Mouse (Mus musculus): ENCODE measurements around the gene Ect2. TPM values are rescaled to one million over a fixed set of nuclear protein-coding genes. Genes with fewer than 3 reads are reported as not detected.

Gene Ect2
- polyA plus RNA-seq, 1 experiment = 19.8 TPM

DNA sequence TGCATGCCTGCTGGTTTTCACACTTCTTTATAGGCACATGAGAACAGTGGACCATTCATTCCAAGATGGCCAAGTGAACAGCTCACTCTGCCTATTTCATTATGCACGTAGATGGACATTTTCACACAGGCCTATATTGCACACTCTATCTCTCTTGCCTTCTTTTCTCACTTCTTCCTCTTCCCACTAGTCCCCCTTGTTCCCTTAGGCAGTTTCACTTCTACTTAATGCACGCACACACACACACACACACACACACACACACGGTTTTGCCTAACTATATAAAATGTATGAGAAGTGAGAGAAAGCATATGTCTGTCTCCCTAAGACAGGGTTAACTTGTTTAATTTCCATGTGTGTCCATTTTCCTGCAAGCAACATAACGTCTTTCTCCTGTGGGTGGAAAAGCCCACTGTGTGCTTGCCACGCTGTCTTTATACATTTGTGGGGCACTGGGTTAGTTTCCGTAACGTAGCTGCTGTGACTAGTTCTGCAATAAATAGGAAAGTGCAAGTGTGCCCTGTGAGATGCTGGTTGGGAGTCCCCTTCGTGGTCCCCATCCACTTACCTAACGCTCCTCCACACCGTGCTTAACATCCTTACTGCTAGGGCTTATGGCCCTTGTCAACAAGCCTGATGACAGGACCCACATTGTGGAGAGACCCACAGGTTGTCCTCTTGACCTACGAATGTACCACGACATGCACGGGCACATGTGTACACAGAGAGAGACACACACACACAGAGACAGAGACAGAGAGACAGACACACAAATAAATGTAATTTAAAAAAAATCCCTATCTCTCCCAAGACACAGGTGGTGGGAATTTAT, 72.2 kb downstream of the Ect2 start:
- Histone ChIP-seq H3ac (ENCODE audit: control insufficient read depth, insufficient read length, low read depth) (no peak overlapping the region), H3K36me3 (ENCODE audit: control insufficient read depth, insufficient read depth) (peaks cover 24% of the 10 kb centered on the region), H3K27me3 (ENCODE audit: control insufficient read depth, insufficient read depth, insufficient read length) (no peaks in the 10 kb centered on the region), H3K79me3 (ENCODE audit: low read depth) (no peaks in the 10 kb centered on the region), H3K79me2 (ENCODE audit: control insufficient read depth, insufficient read depth) (no peaks in the 10 kb centered on the region), H3K4me3 (ENCODE audit: insufficient read depth, poor library complexity, severe bottlenecking) (no peak overlapping the region)
- TF ChIP-seq CTCF (IDR thresholded peaks at IDR 0.05; ENCODE audit: control insufficient read depth, insufficient read depth, insufficient read length) (no peak), FOSL1 (IDR thresholded peaks at IDR 0.05; ENCODE audit: insufficient read depth, low read length, poor library complexity, severe bottlenecking) (no peak), CEBPB (IDR thresholded peaks at IDR 0.05; ENCODE audit: low read depth) (no peak), MYOG (IDR thresholded peaks at IDR 0.05; ENCODE audit: control insufficient read depth, extremely low read depth, insufficient read length) (no peak), USF1 (IDR thresholded peaks at IDR 0.05; ENCODE audit: low read depth) (no peak), MYOD1 (IDR thresholded peaks at IDR 0.05; ENCODE audit: control insufficient read depth, insufficient read length, low read depth) (no peak), MAX (IDR thresholded peaks at IDR 0.05) (no peak)

DNA sequence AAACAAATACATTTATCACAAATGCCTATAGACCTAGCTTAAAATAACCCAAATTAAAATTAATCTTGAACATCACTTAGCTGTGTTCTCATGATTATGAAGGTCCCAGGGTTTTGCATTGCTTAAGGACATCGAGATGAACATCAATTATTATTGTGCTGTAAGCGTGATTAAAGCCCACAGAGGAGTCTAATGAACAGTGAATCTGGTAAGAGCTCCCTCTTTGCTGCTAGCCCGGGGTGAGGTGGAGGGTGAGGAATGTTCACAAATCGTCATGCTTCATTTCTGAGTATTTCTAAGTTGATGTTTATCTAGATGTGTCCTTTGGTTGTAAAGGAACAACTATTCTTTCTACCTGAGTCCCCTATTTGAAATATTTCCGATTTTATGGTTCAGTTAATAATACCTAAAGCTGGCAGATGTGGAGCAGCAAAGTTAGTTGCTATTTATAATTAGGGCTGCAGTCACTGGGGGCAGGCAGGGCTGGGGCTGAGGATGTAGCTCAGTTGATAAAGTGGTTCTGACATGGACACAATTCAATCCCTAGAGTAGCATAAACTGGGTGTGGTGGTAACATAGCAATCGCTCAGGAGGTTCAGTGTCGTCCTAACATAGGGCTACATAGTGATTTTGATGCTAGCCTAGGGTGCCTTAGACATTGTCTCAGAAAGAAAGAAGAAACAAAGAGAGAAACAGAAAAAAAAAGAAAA, 73.5 kb downstream of the Ect2 start:
- TF ChIP-seq CTCF (IDR thresholded peaks at IDR 0.05; ENCODE audit: control insufficient read depth, insufficient read depth, insufficient read length) (no peak), CEBPB (IDR thresholded peaks at IDR 0.05; ENCODE audit: low read depth) (no peak), MAX (IDR thresholded peaks at IDR 0.05) (no peak), USF1 (IDR thresholded peaks at IDR 0.05; ENCODE audit: low read depth) (no peak), FOSL1 (IDR thresholded peaks at IDR 0.05; ENCODE audit: insufficient read depth, low read length, poor library complexity, severe bottlenecking) (no peak), MYOD1 (IDR thresholded peaks at IDR 0.05; ENCODE audit: control insufficient read depth, insufficient read length, low read depth) (no peak), MYOG (IDR thresholded peaks at IDR 0.05; ENCODE audit: control insufficient read depth, extremely low read depth, insufficient read length) (no peak)
- H3ac ChIP-seq (ENCODE audit: control insufficient read depth, insufficient read length, low read depth) = no peak overlapping the region
- no peaks in the 10 kb centered on the region for H3K27me3 ChIP-seq (ENCODE audit: control insufficient read depth, insufficient read depth, insufficient read length)
- no peak overlapping the region for H3K4me3 ChIP-seq (ENCODE audit: insufficient read depth, poor library complexity, severe bottlenecking)
- peaks cover 16% of the 10 kb centered on the region for H3K36me3 ChIP-seq (ENCODE audit: control insufficient read depth, insufficient read depth)
- no peaks in the 10 kb centered on the region for H3K79me3 ChIP-seq (ENCODE audit: low read depth)
- no peaks in the 10 kb centered on the region for H3K79me2 ChIP-seq (ENCODE audit: control insufficient read depth, insufficient read depth)

DNA sequence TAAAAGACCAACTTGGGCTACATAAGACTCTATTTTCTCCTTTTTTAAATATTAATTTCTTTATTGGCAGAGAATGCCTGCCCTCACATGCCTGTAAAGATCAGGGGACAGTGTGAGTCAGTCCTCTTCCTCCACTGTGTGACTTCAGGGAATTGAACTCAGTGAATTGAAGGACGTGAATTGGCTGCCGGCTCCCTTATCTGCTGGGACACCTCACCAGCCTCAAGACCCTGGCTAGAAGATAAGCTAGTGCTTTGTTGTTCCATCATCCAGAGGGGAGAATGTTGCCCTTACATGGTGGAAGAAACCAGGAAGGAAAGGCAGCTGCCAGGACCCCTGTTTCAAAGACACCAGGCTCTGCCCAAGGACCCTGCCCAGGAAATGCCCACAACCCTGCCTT, 79.8 kb downstream of the Ect2 start:
- Histone ChIP-seq H3K79me3 (ENCODE audit: low read depth) (no peaks in the 10 kb centered on the region), H3K79me2 (ENCODE audit: control insufficient read depth, insufficient read depth) (no peaks in the 10 kb centered on the region), H3K27me3 (ENCODE audit: control insufficient read depth, insufficient read depth, insufficient read length) (no peaks in the 10 kb centered on the region), H3K36me3 (ENCODE audit: control insufficient read depth, insufficient read depth) (no peaks in the 10 kb centered on the region), H3ac (ENCODE audit: control insufficient read depth, insufficient read length, low read depth) (no peak overlapping the region), H3K4me3 (ENCODE audit: insufficient read depth, poor library complexity, severe bottlenecking) (no peak overlapping the region)
- no peak for TF ChIP-seq MYOG (IDR thresholded peaks at IDR 0.05; ENCODE audit: control insufficient read depth, extremely low read depth, insufficient read length)
- no peak for TF ChIP-seq CTCF (IDR thresholded peaks at IDR 0.05; ENCODE audit: control insufficient read depth, insufficient read depth, insufficient read length)
- TF ChIP-seq CEBPB (IDR thresholded peaks at IDR 0.05; ENCODE audit: low read depth) = no peak
- no peak for TF ChIP-seq USF1 (IDR thresholded peaks at IDR 0.05; ENCODE audit: low read depth)
- no peak for TF ChIP-seq MAX (IDR thresholded peaks at IDR 0.05)
- TF ChIP-seq FOSL1 (IDR thresholded peaks at IDR 0.05; ENCODE audit: insufficient read depth, low read length, poor library complexity, severe bottlenecking) = no peak
- TF ChIP-seq MYOD1 (IDR thresholded peaks at IDR 0.05; ENCODE audit: control insufficient read depth, insufficient read length, low read depth) = no peak

DNA sequence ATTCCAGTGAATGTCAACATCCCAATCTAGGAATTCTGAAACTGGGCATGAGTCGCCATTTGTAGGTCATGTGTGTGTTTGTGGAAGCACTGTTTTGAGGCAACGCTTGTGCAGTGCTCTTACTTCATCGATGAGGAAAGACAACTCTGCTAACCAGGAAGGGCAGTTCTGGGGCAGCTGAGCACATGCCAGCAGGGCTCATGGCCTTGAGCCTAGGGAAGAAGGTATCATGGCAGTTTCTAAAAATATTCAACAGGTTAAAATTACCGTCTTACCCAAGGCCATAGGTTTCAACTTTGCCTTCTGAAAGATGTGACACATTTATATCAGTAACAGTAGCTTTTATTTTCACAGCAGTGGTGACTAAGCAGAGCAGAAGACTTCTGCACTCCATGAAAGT, 82.0 kb downstream of the Ect2 start:
- Histone ChIP-seq H3K4me3 (ENCODE audit: insufficient read depth, poor library complexity, severe bottlenecking) (no peak overlapping the region), H3K36me3 (ENCODE audit: control insufficient read depth, insufficient read depth) (no peaks in the 10 kb centered on the region), H3ac (ENCODE audit: control insufficient read depth, insufficient read length, low read depth) (no peak overlapping the region), H3K79me3 (ENCODE audit: low read depth) (no peaks in the 10 kb centered on the region), H3K79me2 (ENCODE audit: control insufficient read depth, insufficient read depth) (no peaks in the 10 kb centered on the region), H3K27me3 (ENCODE audit: control insufficient read depth, insufficient read depth, insufficient read length) (no peaks in the 10 kb centered on the region)
- TF ChIP-seq USF1 (IDR thresholded peaks at IDR 0.05; ENCODE audit: low read depth) = no peak

DNA sequence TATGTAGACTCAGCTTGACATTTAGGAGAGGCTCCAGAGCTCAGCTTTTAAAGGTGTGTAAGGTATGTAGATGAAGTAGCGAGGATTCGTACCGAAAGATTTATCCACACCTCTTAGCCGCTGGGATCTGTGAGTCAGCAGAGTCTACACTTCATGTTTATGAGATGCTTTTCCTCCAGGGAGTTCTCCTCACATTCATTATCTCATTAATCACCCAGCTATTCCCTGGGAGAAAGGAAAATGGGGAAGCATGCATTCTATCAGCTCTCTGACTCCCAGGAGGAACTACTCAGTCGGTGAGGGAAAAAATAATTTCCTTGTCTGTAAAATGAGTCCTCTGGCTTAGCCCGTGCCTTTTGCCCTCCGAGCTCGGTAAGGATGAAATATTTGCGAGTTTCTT, 83.3 kb downstream of the Ect2 start:
- no peak for TF ChIP-seq USF1 (IDR thresholded peaks at IDR 0.05; ENCODE audit: low read depth)
- no peak for TF ChIP-seq CTCF (IDR thresholded peaks at IDR 0.05; ENCODE audit: control insufficient read depth, insufficient read depth, insufficient read length)
- TF ChIP-seq MYOG (IDR thresholded peaks at IDR 0.05; ENCODE audit: control insufficient read depth, extremely low read depth, insufficient read length) = no peak
- no peak for TF ChIP-seq MYOD1 (IDR thresholded peaks at IDR 0.05; ENCODE audit: control insufficient read depth, insufficient read length, low read depth)
- TF ChIP-seq MAX (IDR thresholded peaks at IDR 0.05) = no peak
- no peak for TF ChIP-seq CEBPB (IDR thresholded peaks at IDR 0.05; ENCODE audit: low read depth)
- TF ChIP-seq FOSL1 (IDR thresholded peaks at IDR 0.05; ENCODE audit: insufficient read depth, low read length, poor library complexity, severe bottlenecking) = no peak
- Histone ChIP-seq H3ac (ENCODE audit: control insufficient read depth, insufficient read length, low read depth) (no peak overlapping the region), H3K79me3 (ENCODE audit: low read depth) (no peaks in the 10 kb centered on the region), H3K79me2 (ENCODE audit: control insufficient read depth, insufficient read depth) (no peaks in the 10 kb centered on the region), H3K4me3 (ENCODE audit: insufficient read depth, poor library complexity, severe bottlenecking) (no peak overlapping the region), H3K27me3 (ENCODE audit: control insufficient read depth, insufficient read depth, insufficient read length) (no peaks in the 10 kb centered on the region), H3K36me3 (ENCODE audit: control insufficient read depth, insufficient read depth) (no peaks in the 10 kb centered on the region)

All from C2C12 (cell line).